Mouse (Mus musculus) ovary, postnatal 36 days (tissue): ENCODE measurements at regions not wholly inside any gene's neighbourhood (a gene's known extent, or its start where the extent isn't known, plus 50 kb on each side); places are given as distances from the start of the nearest gene placed in this dataset.

Source experiments
- DNase-seq: peaks from one replicate; pipeline ENCODE4 v3.0.0; 2022; ENCODE audit warnings: low spot score, mixed read lengths

- no peak for DNase-seq
Observed at GRCm38 (mm10) chrX:77009336-77009735, 406.6 kb upstream of the Cldn34d start.

- DNase-seq, result no peak
Observed at GRCm38 (mm10) chrX:77013890-77014289, 411.2 kb upstream of the Cldn34d start.

- peak; percentile 12 for DNase-seq
Observed at GRCm38 (mm10) chrX:77050401-77051381, 448.0 kb upstream of the Cldn34d start.

- DNase-seq, result no peak
Observed at GRCm38 (mm10) chrX:77052036-77052435, 449.3 kb upstream of the Cldn34d start.

- DNase-seq, result no peak
Observed at GRCm38 (mm10) chrX:77079776-77080175, 431.0 kb upstream of the Tbl1x start.

GRCm38 (mm10) chrX:77082716-77083115 lies 428.1 kb upstream of the Tbl1x start:
- DNase-seq, result no peak

- DNase-seq, result no peak
Observed at GRCm38 (mm10) chrX:77121761-77122160, 389.1 kb upstream of the Tbl1x start.
